Comparison of ENCODE assay signal across 25 mouse cellular contexts in the genomic region with DNA sequence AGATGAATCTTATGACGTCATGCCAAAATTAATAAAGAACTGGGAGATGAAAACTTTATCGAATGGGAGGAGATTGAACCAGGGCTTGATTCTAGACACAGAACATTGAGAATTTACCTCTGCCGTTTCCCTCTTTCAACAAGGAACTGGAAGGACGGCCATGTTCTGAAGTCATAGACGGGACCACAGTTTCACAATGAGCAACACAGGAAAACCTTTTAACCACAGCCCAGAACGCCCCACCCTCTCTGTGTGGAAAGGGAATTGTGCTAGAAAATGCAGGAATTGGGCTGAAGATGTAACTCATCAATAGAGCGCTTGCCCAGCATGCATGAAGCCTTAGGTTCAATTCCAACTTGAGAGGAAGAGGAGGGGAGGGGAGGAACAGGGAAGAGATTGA.
"Had no signal": no experiment of that assay in that cellular context is flagged by ENCODE, and none has a peak within 500 bp of the region (broad histone marks: within the 10 kb centered on the region; RNA-seq: fewer than 3 reads in every experiment).

No protein-coding gene starts in this region.

- H3K36me3 ChIP-seq: heart, embryonic 13.5 days; heart, embryonic 15.5 days; hindbrain, embryonic 13.5 days; hindbrain, embryonic 15.5 days; kidney, embryonic 15.5 days; limb, embryonic 10.5 days; limb, embryonic 12.5 days had no signal

- H3K4me1 ChIP-seq: heart, embryonic 13.5 days; heart, embryonic 15.5 days; hindbrain, embryonic 13.5 days; hindbrain, embryonic 15.5 days; kidney, embryonic 15.5 days; limb, embryonic 10.5 days; limb, embryonic 12.5 days had no signal

- H3K9ac ChIP-seq: heart, embryonic 13.5 days; heart, embryonic 15.5 days; hindbrain, embryonic 13.5 days; hindbrain, embryonic 15.5 days; kidney, embryonic 15.5 days; limb, embryonic 12.5 days had no signal

- H3K27ac ChIP-seq: heart, embryonic 13.5 days; heart, embryonic 15.5 days; hindbrain, embryonic 13.5 days; hindbrain, embryonic 15.5 days; hindbrain, postnatal 0 days; kidney, embryonic 15.5 days; kidney, postnatal 0 days; limb, embryonic 10.5 days; limb, embryonic 12.5 days had no signal

- H3K27me3 ChIP-seq: heart, embryonic 15.5 days had no signal

- DNase-seq: gastrocnemius, postnatal 14 days; gastrocnemius, postnatal 36 days; heart, adult 18-20 months; heart, postnatal 14 days; heart, postnatal 36 days; kidney, adult 11 months; kidney, adult 2 months; kidney, adult 9 months; kidney, postnatal 14 days; kidney, postnatal 36 days; layer of hippocampus, adult 9-11 months; layer of hippocampus, postnatal 36 days; liver had no signal

- H3K9me3 ChIP-seq: heart, embryonic 13.5 days; heart, embryonic 15.5 days; hindbrain, embryonic 13.5 days; hindbrain, embryonic 15.5 days; kidney, embryonic 15.5 days; limb, embryonic 10.5 days; limb, embryonic 12.5 days had no signal

- H3K4me3 ChIP-seq: heart, embryonic 13.5 days; heart, embryonic 15.5 days; hindbrain, embryonic 13.5 days; hindbrain, embryonic 15.5 days; kidney, embryonic 15.5 days; limb, embryonic 10.5 days; limb, embryonic 12.5 days had no signal

- H3K4me2 ChIP-seq: heart, embryonic 11.5 days; heart, embryonic 13.5 days; heart, embryonic 15.5 days; hindbrain, embryonic 13.5 days; hindbrain, embryonic 15.5 days; kidney, embryonic 15.5 days; limb, embryonic 12.5 days; liver, embryonic 11.5 days had no signal

- ATAC-seq: hindbrain, postnatal 0 days; intestine, embryonic 16.5 days had no signal
